Mouse (Mus musculus) bone marrow macrophage, adult 2 months (primary cell): ENCODE results near the gene Trpc1.

ENCODE experiments used
- CTCF ChIP-seq: IDR thresholded peaks from 2 replicates; pipeline ENCODE4 v1.5.1; 2012; ENCODE audit warnings: low read depth, mild to moderate bottlenecking, low read length, moderate library complexity
- POLR2A ChIP-seq: IDR thresholded peaks from 2 replicates; pipeline ENCODE4 v1.6.1; 2012; ENCODE audit warnings: mild to moderate bottlenecking, low read depth, low read length, borderline replicate concordance

DNA sequence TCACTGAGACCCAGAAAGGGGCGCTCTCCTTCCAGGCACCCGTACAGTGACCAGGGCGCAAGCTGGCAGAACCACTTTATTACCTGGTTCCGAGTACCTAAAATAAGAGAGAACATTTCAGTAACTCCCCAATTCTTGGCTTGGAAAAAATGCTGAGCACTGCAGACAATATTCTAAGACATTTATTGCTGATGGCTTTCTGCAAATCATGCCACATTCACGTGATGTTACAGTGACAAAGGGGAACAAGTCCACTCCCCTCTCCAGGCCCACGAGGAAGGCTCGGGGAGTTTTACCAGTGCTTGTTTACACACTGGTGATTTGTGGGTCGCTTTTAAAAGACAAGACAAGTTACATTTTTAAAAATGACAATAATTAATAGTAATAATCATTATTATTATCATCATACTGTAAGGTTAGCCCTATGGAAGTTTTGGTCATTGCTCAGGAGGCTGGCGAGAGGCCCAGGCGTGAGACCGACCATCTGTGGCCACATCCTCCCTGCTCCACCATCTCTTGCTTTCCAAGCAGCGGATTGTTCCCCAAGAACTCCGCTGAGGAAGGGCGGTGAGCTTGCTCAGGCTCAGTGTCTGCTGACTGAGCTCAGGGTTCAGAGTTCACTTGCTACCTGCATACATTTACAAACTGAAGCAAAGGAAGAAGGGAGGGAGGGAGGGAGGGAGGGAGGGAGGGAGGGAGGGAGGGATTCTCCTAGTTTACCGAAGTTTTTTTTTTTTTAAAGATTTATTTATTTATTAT, 44.0 kb upstream of the Trpc1 start:
- TF ChIP-seq CTCF = no peak
- no peak for TF ChIP-seq POLR2A
